Mouse (Mus musculus) C2C12 (cell line): ENCODE measurements around the gene Gm17428. TPM values are rescaled to one million over a fixed set of nuclear protein-coding genes. Genes with fewer than 3 reads are reported as not detected.

Experiments used
- H3K27me3 ChIP-seq: one replicate; pipeline ENCODE4 v1.6.1; 2011; ENCODE audit not compliant: control insufficient read depth, insufficient read depth, insufficient read length
- H3K36me3 ChIP-seq: one replicate; pipeline ENCODE4 v1.6.1; 2011; ENCODE audit not compliant: control insufficient read depth, insufficient read depth
- H3K4me3 ChIP-seq: one replicate; pipeline ENCODE4 v1.5.1; 2011; ENCODE audit warnings: mild to moderate bottlenecking, control low read depth; ENCODE audit not compliant: poor library complexity, insufficient read depth, severe bottlenecking
- H3K79me2 ChIP-seq: one replicate; pipeline ENCODE4 v1.6.1; 2011; ENCODE audit not compliant: control insufficient read depth, insufficient read depth
- H3K79me3 ChIP-seq: one replicate; pipeline ENCODE4 v1.6.1; 2011; ENCODE audit warnings: low read depth, control low read depth
- H3ac ChIP-seq: one replicate; pipeline ENCODE3; 2011; ENCODE audit warnings: low read depth; ENCODE audit not compliant: control insufficient read depth, insufficient read length
- CEBPB ChIP-seq: IDR thresholded peaks from one replicate; pipeline ENCODE4 v1.6.1; 2011; ENCODE audit warnings: low read depth, mild to moderate bottlenecking, control low read depth, moderate library complexity
- CTCF ChIP-seq: IDR thresholded peaks from one replicate; pipeline ENCODE4 v1.5.1; 2011; ENCODE audit not compliant: control insufficient read depth, insufficient read depth, insufficient read length
- FOSL1 ChIP-seq: IDR thresholded peaks from one replicate; pipeline ENCODE4 v1.8.0; 2011; ENCODE audit warnings: mild to moderate bottlenecking, low read length; ENCODE audit not compliant: poor library complexity, insufficient read depth, severe bottlenecking
- MAX ChIP-seq: IDR thresholded peaks from one replicate; pipeline ENCODE4 v1.6.1; 2011; ENCODE audit warnings: mild to moderate bottlenecking, control low read depth
- MYOD1 ChIP-seq: IDR thresholded peaks from one replicate; pipeline ENCODE4 v1.6.1; 2011; ENCODE audit warnings: low read depth; ENCODE audit not compliant: control insufficient read depth, insufficient read length
- MYOG ChIP-seq: IDR thresholded peaks from one replicate; pipeline ENCODE4 v1.6.1; 2011; ENCODE audit not compliant: control insufficient read depth, insufficient read length; ENCODE audit errors: extremely low read depth
- USF1 ChIP-seq: IDR thresholded peaks from one replicate; pipeline ENCODE4 v1.6.1; 2011; ENCODE audit warnings: low read depth, mild to moderate bottlenecking, control low read depth, moderate library complexity
- long read RNA-seq, 2 experiments: library from polyadenylated mRNA; unstranded; transcript quantifications; one replicate each; pipeline ENCODE4 v2.0.0; 2019 to 2020
- polyA plus RNA-seq: library from polyadenylated mRNA; unstranded; fragments of >200 nt; fragmentation: generic; extraction: Trizol; gene quantifications from one replicate; pipeline ENCODE4 v1.2.1, GENCODE M21; 2012; ENCODE audit warnings: missing spikeins

Gene Gm17428
- not detected for polyA plus RNA-seq
- long read RNA-seq, experiment 1, result 0 reads
- long read RNA-seq, experiment 2, result 0 reads

- H3K4me3 ChIP-seq, result no peak within 1 kb of the TSS
- no peaks in the 10 kb centered on the region for H3K79me2 ChIP-seq
- H3ac ChIP-seq, result no peak within 1 kb of the TSS
- H3K27me3 ChIP-seq, result peaks cover 41% of the 10 kb centered on the region
- no peaks in the 10 kb centered on the region for H3K36me3 ChIP-seq
- H3K79me3 ChIP-seq, result no peaks in the 10 kb centered on the region
- no peak for TF ChIP-seq MYOG
- no peak for TF ChIP-seq MAX
- no peak for TF ChIP-seq MYOD1
- no peak for TF ChIP-seq FOSL1
Measured at GRCm38 (mm10) chr14:54976633-54977032, at the start of gene Gm17428. Gene Gm17428 (plus strand): TSS chr14:54976933.

- Histone ChIP-seq H3ac (no peak overlapping the region), H3K79me3 (no peaks in the 10 kb centered on the region), H3K27me3 (peaks cover 39% of the 10 kb centered on the region), H3K79me2 (no peaks in the 10 kb centered on the region), H3K36me3 (no peaks in the 10 kb centered on the region), H3K4me3 (no peak overlapping the region)
- TF ChIP-seq CEBPB (no peak), USF1 (no peak), MYOD1 (no peak), CTCF (no peak), FOSL1 (no peak), MYOG (no peak), MAX (no peak)
Measured at GRCm38 (mm10) chr14:54927296-54927695, 49.4 kb upstream of the Gm17428 start.

GRCm38 (mm10) chr14:54929801-54930200 is 46.9 kb upstream of the Gm17428 start:
- no peaks in the 10 kb centered on the region for H3K79me2 ChIP-seq
- no peak overlapping the region for H3K4me3 ChIP-seq
- H3ac ChIP-seq, result no peak overlapping the region
- H3K27me3 ChIP-seq, result peaks cover 37% of the 10 kb centered on the region
- TF ChIP-seq MYOD1 (no peak), FOSL1 (no peak), MAX (no peak), MYOG (no peak), USF1 (no peak), CEBPB (no peak), CTCF (no peak)
- H3K36me3 ChIP-seq, result no peaks in the 10 kb centered on the region
- H3K79me3 ChIP-seq, result no peaks in the 10 kb centered on the region

- peaks cover 37% of the 10 kb centered on the region for H3K27me3 ChIP-seq
- H3ac ChIP-seq, result no peak overlapping the region
- H3K36me3 ChIP-seq, result no peaks in the 10 kb centered on the region
- TF ChIP-seq MYOG, result no peak
- TF ChIP-seq FOSL1, result no peak
- no peak for TF ChIP-seq CEBPB
- H3K79me3 ChIP-seq, result no peaks in the 10 kb centered on the region
- no peak overlapping the region for H3K4me3 ChIP-seq
- H3K79me2 ChIP-seq, result no peaks in the 10 kb centered on the region
Measured at GRCm38 (mm10) chr14:54930431-54930830, 46.3 kb upstream of the Gm17428 start.

GRCm38 (mm10) chr14:54932645-54933150 is 44.0 kb upstream of the Gm17428 start, which contains the start of gene Il25:
Gene Il25 (plus strand): TSS chr14:54932695.
- Histone ChIP-seq H3K79me3 (no peaks in the 10 kb centered on the region), H3K36me3 (no peaks in the 10 kb centered on the region), H3ac (no peak within 1 kb of the TSS), H3K27me3 (peaks cover 19% of the 10 kb centered on the region), H3K4me3 (no peak within 1 kb of the TSS), H3K79me2 (no peaks in the 10 kb centered on the region)
- TF ChIP-seq FOSL1 (no peak), MYOD1 (no peak), CTCF (no peak), MYOG (no peak), MAX (no peak), USF1 (no peak), CEBPB (no peak)
